Mouse (Mus musculus) MEL (cell line): Measurements from ENCODE around the gene Atp4b. TPM values are rescaled to one million over a fixed set of nuclear protein-coding genes. Genes with fewer than 3 reads are reported as not detected.

Experiments
- DNase-seq: peaks from one replicate; pipeline ENCODE4 v3.0.0; 2011; ENCODE audit warnings: low read depth, low spot score
- H3K27ac ChIP-seq: 2 replicates; pipeline ENCODE4 v1.5.1; 2012; ENCODE audit warnings: low read depth, mild to moderate bottlenecking, control low read depth, low read length, moderate library complexity; ENCODE audit not compliant: control insufficient read depth
- H3K27me3 ChIP-seq, 2 experiments: fragments of 150-350 bp in 1 of 2; sonication (generic) in 1 of 2; 2 replicates each; pipeline ENCODE4 v1.6.1; 2012; ENCODE audit warnings: low read length in 2 of 2, mild to moderate bottlenecking in 2 of 2, improper control_type of control experiment in 1 of 2, moderate library complexity in 1 of 2; ENCODE audit not compliant: insufficient read depth in 2 of 2, control insufficient read depth in 1 of 2
- H3K36me3 ChIP-seq, 2 experiments: 2 replicates each; pipeline ENCODE4 v1.6.1; 2012 to 2014; ENCODE audit warnings: low read length in 2 of 2, improper control_type of control experiment in 1 of 2, inconsistent platforms in 1 of 2, mild to moderate bottlenecking in 1 of 2; ENCODE audit not compliant: insufficient read depth in 2 of 2, control insufficient read depth in 1 of 2
- H3K4me1 ChIP-seq, 2 experiments: fragments of 150-350 bp in 1 of 2; sonication (generic) in 1 of 2; 2 replicates each; pipeline ENCODE4 v1.6.1; 2012; ENCODE audit warnings: low read length in 2 of 2, improper control_type of control experiment in 1 of 2, mild to moderate bottlenecking in 1 of 2; ENCODE audit not compliant: insufficient read depth in 2 of 2, control insufficient read depth in 1 of 2
- H3K4me3 ChIP-seq, 2 experiments: fragments of 150-350 bp in 1 of 2; sonication (generic) in 1 of 2; 2 replicates each; pipeline ENCODE4 v1.5.1; 2012; ENCODE audit warnings: low read depth in 2 of 2, low read length in 2 of 2, mild to moderate bottlenecking in 2 of 2, moderate library complexity in 2 of 2, control low read depth in 1 of 2, improper control_type of control experiment in 1 of 2; ENCODE audit not compliant: control insufficient read depth in 1 of 2, insufficient read depth in 1 of 2
- H3K79me2 ChIP-seq: 2 replicates; pipeline ENCODE4 v1.6.1; 2012; ENCODE audit warnings: mild to moderate bottlenecking, low read length, moderate library complexity; ENCODE audit not compliant: control insufficient read depth, poor library complexity, insufficient read depth
- H3K9ac ChIP-seq: 2 replicates; pipeline ENCODE4 v1.6.1; 2012; ENCODE audit warnings: low read depth, mild to moderate bottlenecking, control low read depth, low read length, moderate library complexity; ENCODE audit not compliant: control insufficient read depth, poor library complexity, severe bottlenecking
- H3K9me3 ChIP-seq: fragments of 150-350 bp; sonication (generic); replicated peaks from 2 replicates; pipeline ENCODE4 v1.6.1; 2012; ENCODE audit warnings: mild to moderate bottlenecking, low read length, improper control_type of control experiment, moderate library complexity; ENCODE audit not compliant: insufficient read depth
- CHD1 ChIP-seq: IDR thresholded peaks from 2 replicates; pipeline ENCODE4 v1.6.1; 2012; ENCODE audit warnings: low read depth, mild to moderate bottlenecking, inconsistent platforms, low read length, improper control_type of control experiment
- CHD2 ChIP-seq: IDR thresholded peaks from 2 replicates; pipeline ENCODE4 v1.6.1; 2011; ENCODE audit warnings: low read length, improper control_type of control experiment
- EP300 ChIP-seq, 2 experiments: IDR thresholded peaks; 2 replicates each; pipeline ENCODE4 v1.6.1; 2011; ENCODE audit warnings: improper control_type of control experiment in 2 of 2, low read length in 2 of 2, low read depth in 1 of 2, mild to moderate bottlenecking in 1 of 2
- ETS1 ChIP-seq: IDR thresholded peaks from 2 replicates; pipeline ENCODE4 v1.6.1; 2012; ENCODE audit warnings: low read depth, mild to moderate bottlenecking, inconsistent platforms, low read length, improper control_type of control experiment, moderate library complexity
- GABPA ChIP-seq: IDR thresholded peaks from 2 replicates; pipeline ENCODE4 v1.6.1; 2012; ENCODE audit warnings: low read depth, mild to moderate bottlenecking, inconsistent platforms, low read length, improper control_type of control experiment, moderate library complexity
- HCFC1 ChIP-seq: IDR thresholded peaks from 2 replicates; pipeline ENCODE4 v1.6.1; 2012; ENCODE audit warnings: low read depth, mild to moderate bottlenecking, inconsistent platforms, low read length, improper control_type of control experiment, moderate library complexity
- JUND ChIP-seq: IDR thresholded peaks from 2 replicates; pipeline ENCODE4 v1.6.1; 2011; ENCODE audit warnings: low read depth, mild to moderate bottlenecking, improper control_type of control experiment, low read length
- MAFK ChIP-seq: IDR thresholded peaks from 2 replicates; pipeline ENCODE4 v1.6.1; 2011; ENCODE audit warnings: low read depth, mild to moderate bottlenecking, low read length, improper control_type of control experiment, borderline replicate concordance
- MAX ChIP-seq: IDR thresholded peaks from 2 replicates; pipeline ENCODE4 v1.6.1; 2011; ENCODE audit warnings: low read length, improper control_type of control experiment
- MAZ ChIP-seq: IDR thresholded peaks from 2 replicates; pipeline ENCODE4 v1.6.1; 2012; ENCODE audit warnings: low read depth, mild to moderate bottlenecking, inconsistent platforms, low read length, improper control_type of control experiment
- MXI1 ChIP-seq: IDR thresholded peaks from 2 replicates; pipeline ENCODE4 v1.6.1; 2011; ENCODE audit warnings: mild to moderate bottlenecking, low read depth, low read length, improper control_type of control experiment
- MYB ChIP-seq: IDR thresholded peaks from 2 replicates; pipeline ENCODE4 v1.6.1; 2011; ENCODE audit warnings: mild to moderate bottlenecking, low read depth, low read length, improper control_type of control experiment
- MYC ChIP-seq: IDR thresholded peaks from 2 replicates; pipeline ENCODE4 v1.6.1; 2011; ENCODE audit warnings: low read depth, mild to moderate bottlenecking, low read length, improper control_type of control experiment, moderate library complexity
- NRF1 ChIP-seq: IDR thresholded peaks from 2 replicates; pipeline ENCODE4 v1.6.1; 2014; ENCODE audit warnings: low read depth, mild to moderate bottlenecking, inconsistent platforms, low read length, improper control_type of control experiment, moderate library complexity; ENCODE audit not compliant: poor library complexity, insufficient read depth, severe bottlenecking
- POLR2AphosphoS2 ChIP-seq: IDR thresholded peaks from 2 replicates; pipeline ENCODE4 v1.6.1; 2011; ENCODE audit warnings: low read length, improper control_type of control experiment
- POLR2AphosphoS5 ChIP-seq: IDR thresholded peaks from 2 replicates; pipeline ENCODE4 v1.6.1; 2012; ENCODE audit warnings: low read depth, borderline replicate concordance, mild to moderate bottlenecking, inconsistent platforms, low read length, moderate library complexity, mixed read lengths
- RAD21 ChIP-seq: IDR thresholded peaks from 2 replicates; pipeline ENCODE4 v1.6.1; 2011; ENCODE audit warnings: mild to moderate bottlenecking, low read depth, low read length, improper control_type of control experiment
- SIN3A ChIP-seq: IDR thresholded peaks from 2 replicates; pipeline ENCODE4 v1.6.1; 2012; ENCODE audit warnings: low read length, improper control_type of control experiment, inconsistent platforms
- SMC3 ChIP-seq: IDR thresholded peaks from 2 replicates; pipeline ENCODE4 v1.6.1; 2011; ENCODE audit warnings: low read depth, low read length, improper control_type of control experiment
- UBTF ChIP-seq: IDR thresholded peaks from 2 replicates; pipeline ENCODE4 v1.6.1; 2012; ENCODE audit warnings: low read depth, mild to moderate bottlenecking, inconsistent platforms, low read length, improper control_type of control experiment, moderate library complexity, borderline replicate concordance; ENCODE audit not compliant: insufficient read depth
- USF2 ChIP-seq, 2 experiments: IDR thresholded peaks; 2 replicates each; pipeline ENCODE4 v1.6.1; 2011 to 2012; ENCODE audit warnings: improper control_type of control experiment in 2 of 2, low read length in 2 of 2, borderline replicate concordance in 1 of 2, inconsistent platforms in 1 of 2, low read depth in 1 of 2, mild to moderate bottlenecking in 1 of 2; ENCODE audit not compliant: insufficient read depth in 1 of 2
- ZC3H11A ChIP-seq: IDR thresholded peaks from 2 replicates; pipeline ENCODE4 v1.6.1; 2012; ENCODE audit warnings: low read depth, mild to moderate bottlenecking, inconsistent platforms, low read length, improper control_type of control experiment
- ZKSCAN1 ChIP-seq: IDR thresholded peaks from 2 replicates; pipeline ENCODE4 v1.6.1; 2012; ENCODE audit warnings: low read depth, mild to moderate bottlenecking, inconsistent platforms, low read length, improper control_type of control experiment, moderate library complexity
- ZMIZ1 ChIP-seq: IDR thresholded peaks from 2 replicates; pipeline ENCODE4 v1.6.1; 2012; ENCODE audit warnings: low read depth, mild to moderate bottlenecking, inconsistent platforms, low read length, improper control_type of control experiment, moderate library complexity
- polyA plus RNA-seq, 2 experiments: library from polyadenylated mRNA; stranded (reverse) in 1 of 2; unstranded in 1 of 2; fragments of >175 nt in 1 of 2; fragments of >200 nt in 1 of 2; gene quantifications; 2 replicates each; pipeline versions ENCODE4 v1.2.1 to v1.2.4; 2012; ENCODE audit warnings: low replicate concordance in 2 of 2, low read depth in 1 of 2; ENCODE audit not compliant: insufficient read length in 2 of 2, insufficient read depth in 1 of 2, missing spikeins in 1 of 2
- total RNA-seq: library from RNA; depleted of rRNA; stranded (reverse); fragments of 300-350 nt; gene quantifications from 2 replicates; pipeline ENCODE4 v1.2.3, GENCODE M21; 2012

The Atp4b gene
- total and polyA plus RNA-seq, 3 experiments: 0.08 to 0.14 TPM; not detected in 1

GRCm38 (mm10) chr8:13340650-13341049 is 56.0 kb downstream of the Atp4b start:
- H3K36me3 ChIP-seq: peaks cover 21 to 54% of the 10 kb centered on the region in 2 experiments
- TF ChIP-seq MAX: 0 out of 2 replicates have a peak, but pooled peaks have one; percentile 10
- TF ChIP-seq RAD21: no peak
- no peak for TF ChIP-seq HCFC1
- TF ChIP-seq UBTF: no peak
- TF ChIP-seq MYC: no peak
- no peak for TF ChIP-seq CHD1
- no peak for TF ChIP-seq MAZ
- no peak for TF ChIP-seq ZMIZ1
- 0 out of 2 replicates have a peak, but pooled peaks have one; percentile 17 for TF ChIP-seq MAFK
- no peak for TF ChIP-seq POLR2AphosphoS5
- no peak for TF ChIP-seq ZKSCAN1
- TF ChIP-seq MYB: no peak
- TF ChIP-seq CHD2: no peak
- 0 out of 2 replicates have a peak, but pooled peaks have one; percentile 19 for TF ChIP-seq SIN3A
- TF ChIP-seq USF2 (IDR thresholded peaks at IDR 0.05; ENCODE audit: borderline replicate concordance in 1 of 2, insufficient read depth in 1 of 2, low read depth in 1 of 2, low read length in 2 of 2): no peak
- TF ChIP-seq MXI1: no peak; the same call in 1 of the 2 replicates
- TF ChIP-seq GABPA: no peak
- peak; percentile 30; the same call in 1 of the 2 replicates for TF ChIP-seq POLR2AphosphoS2
- TF ChIP-seq EP300 (IDR thresholded peaks at IDR 0.05; ENCODE audit: low read depth in 1 of 2, low read length in 2 of 2): no peak
- TF ChIP-seq ETS1: no peak
- TF ChIP-seq ZC3H11A: no peak
- TF ChIP-seq SMC3: no peak
- no peak for TF ChIP-seq NRF1
- TF ChIP-seq JUND: no peak
- H3K79me2 ChIP-seq: peaks cover 65% of the 10 kb centered on the region
- peaks cover 6 to 52% of the 10 kb centered on the region in 2 experiments for H3K4me1 ChIP-seq
- DNase-seq: no peak
- no peak overlapping the region for H3K27ac ChIP-seq
- H3K9ac ChIP-seq: peak overlapping the region; percentile 96
- H3K4me3 ChIP-seq: peak overlapping the region in 1 of 2 experiments; percentile 93; a peak in 3 of 4 replicates
- H3K9me3 ChIP-seq: no peaks in the 10 kb centered on the region
- no peaks in the 10 kb centered on the region for H3K27me3 ChIP-seq
